Mouse (Mus musculus) 3T3-L1 (cell line): ENCODE results near the gene Anapc11.
A peak's percentile ranks its signal among the peaks of the same experiment; 100 is the strongest.

Experiments used
- DNase-seq: peaks from one replicate; pipeline ENCODE4 v3.0.0-alpha.2; 2015; ENCODE audit warnings: low read depth, low spot score

Gene Anapc11

GRCm38 (mm10) chr11:120627468-120628300 is 29.5 kb downstream of the Anapc11 start:
- DNase-seq, result no peak

GRCm38 (mm10) chr11:120628601-120629340 is 30.6 kb downstream of the Anapc11 start:
- DNase-seq, result no peak

GRCm38 (mm10) chr11:120629341-120629730 is 31.1 kb downstream of the Anapc11 start:
- DNase-seq, result no peak

GRCm38 (mm10) chr11:120629911-120630310 is 31.7 kb downstream of the Anapc11 start:
- DNase-seq, result peak; percentile 78

- peak; percentile 77 for DNase-seq
Observed at GRCm38 (mm10) chr11:120630401-120630871, 32.2 kb downstream of the Anapc11 start.

GRCm38 (mm10) chr11:120630881-120631725 is 32.9 kb downstream of the Anapc11 start:
- no peak for DNase-seq

GRCm38 (mm10) chr11:120631726-120632448 is 33.7 kb downstream of the Anapc11 start:
- no peak for DNase-seq

- peak; percentile 89 for DNase-seq
Observed at GRCm38 (mm10) chr11:120632559-120633519, 34.6 kb downstream of the Anapc11 start.

- DNase-seq, result peak; percentile 98
Observed at GRCm38 (mm10) chr11:120633520-120634343, 35.5 kb downstream of the Anapc11 start, which contains the start of gene Mafg. Gene Mafg, minus strand, starts transcription at chr11:120633600.

- DNase-seq, result no peak
Observed at GRCm38 (mm10) chr11:120634810-120635209, 36.6 kb downstream of the Anapc11 start.

GRCm38 (mm10) chr11:120641255-120641654 is 43.0 kb downstream of the Anapc11 start:
- no peak for DNase-seq

- no peak for DNase-seq
Observed at GRCm38 (mm10) chr11:120641869-120642268, 43.6 kb downstream of the Anapc11 start.

- DNase-seq, result peak; percentile 32
Observed at GRCm38 (mm10) chr11:120642939-120643600, 44.8 kb downstream of the Anapc11 start.

- DNase-seq, result peak; percentile 96
Observed at GRCm38 (mm10) chr11:120643601-120643987, 45.4 kb downstream of the Anapc11 start, which contains the start of gene Pycr1. Gene Pycr1, minus strand, starts transcription at chr11:120643769.

- DNase-seq, result no peak
Observed at GRCm38 (mm10) chr11:120647047-120647830, 49.0 kb downstream of the Anapc11 start.

GRCm38 (mm10) chr11:120648001-120648476 is 49.8 kb downstream of the Anapc11 start, which contains the start of gene Myadml2:
Gene Myadml2, minus strand, starts transcription at chr11:120648158.
- DNase-seq, result no peak

GRCm38 (mm10) chr11:120651872-120652271 is 53.7 kb downstream of the Anapc11 start:
- DNase-seq, result peak; percentile 33
